Mouse (Mus musculus) heart, adult 2 months (tissue): ENCODE results near the gene Olfr794.

Experiments used
- CTCF ChIP-seq: fragments of 200-600 bp; IDR thresholded peaks from 2 replicates; pipeline ENCODE4 v1.8.1; 2022; ENCODE audit warnings: antibody characterized with exemption, mild to moderate bottlenecking, moderate library complexity
- EP300 ChIP-seq: fragments of 200-500 bp; IDR thresholded peaks from 2 replicates; pipeline ENCODE4 v1.6.1; 2011; ENCODE audit warnings: low read depth, low read length, control low read depth; ENCODE audit not compliant: insufficient read depth

DNA sequence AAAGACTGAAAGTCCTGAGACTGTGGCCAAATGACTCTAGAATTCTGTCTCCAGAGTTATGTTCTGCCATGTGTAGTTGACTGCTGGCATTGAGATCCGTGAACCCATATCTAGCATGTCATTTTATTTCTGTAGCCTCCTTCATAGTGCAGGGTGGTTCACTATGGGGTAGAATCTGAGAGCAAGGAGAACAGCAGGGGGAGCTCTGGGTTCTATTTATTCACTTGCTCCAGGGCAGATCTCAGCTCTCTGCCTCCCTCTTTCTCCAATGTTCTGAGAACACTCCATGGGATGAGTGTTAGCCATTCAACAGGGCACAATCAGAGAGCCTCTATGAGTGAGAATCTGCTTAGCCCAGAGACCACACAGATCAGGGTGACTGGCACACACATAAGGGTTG lies 18.1 kb upstream of the Olfr794 start:
- no peak for TF ChIP-seq CTCF
- TF ChIP-seq EP300 = no peak
